Mouse (Mus musculus): ENCODE results near the gene Plxnc1.

The Plxnc1 gene

DNA sequence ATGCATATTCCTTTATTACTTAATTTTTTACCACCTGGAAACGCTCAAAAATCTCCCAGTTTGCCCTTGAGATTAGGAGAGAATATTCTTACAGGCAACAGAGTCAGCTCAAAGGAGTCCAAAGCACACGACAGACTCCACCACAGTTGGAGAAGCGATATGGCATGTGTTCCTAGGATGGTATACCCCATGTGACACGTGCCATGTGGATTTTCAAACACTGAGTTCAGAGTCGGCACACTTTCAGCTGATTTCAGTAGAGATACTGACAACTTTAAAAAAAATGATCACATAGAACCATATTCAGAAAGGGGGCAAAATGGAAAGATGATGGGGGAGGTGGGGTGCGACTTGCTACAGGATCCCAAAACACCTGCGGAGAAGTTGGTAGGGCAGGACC is 26.0 kb downstream of the Plxnc1 start:
- no peak for DNase-seq

DNA sequence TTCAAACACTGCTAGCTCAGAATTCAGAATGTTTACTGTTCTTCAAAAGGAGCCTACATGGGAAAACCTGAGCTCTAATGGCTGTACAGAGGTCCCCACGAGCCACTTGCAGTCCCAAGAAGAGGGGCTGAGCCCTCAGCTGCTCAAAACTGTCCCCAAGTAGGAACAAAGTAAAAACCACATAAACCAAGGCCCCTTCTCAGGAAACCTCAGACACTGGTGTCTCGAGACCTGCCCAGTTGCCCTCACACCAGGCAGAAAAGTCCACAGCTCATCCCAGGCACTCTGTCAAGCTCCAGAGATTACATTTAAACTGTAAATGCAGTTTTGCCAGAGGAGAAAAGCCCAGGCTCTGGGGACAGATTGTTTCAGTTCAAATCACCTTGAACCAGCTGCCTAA is 26.6 kb downstream of the Plxnc1 start:
- DNase-seq = no peak

DNA sequence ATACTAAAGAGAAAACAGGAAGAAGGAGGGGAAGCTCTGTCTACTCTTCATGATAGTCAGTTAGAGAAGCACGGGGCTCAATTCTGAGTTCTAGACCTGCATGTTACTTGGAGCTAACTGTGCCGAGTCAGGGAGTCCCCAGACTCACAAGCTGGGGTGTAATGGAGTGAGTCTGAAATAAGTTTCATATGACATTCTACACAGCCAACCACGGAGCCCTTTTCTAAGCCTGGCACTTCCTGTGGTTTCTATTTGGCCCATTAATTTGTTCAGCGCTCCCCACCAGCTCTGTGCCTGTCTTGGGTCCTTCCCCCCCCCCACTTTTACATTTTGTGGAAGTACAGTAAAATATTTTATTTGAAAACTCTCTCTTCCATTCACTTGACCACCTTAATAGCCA is 27.3 kb downstream of the Plxnc1 start:
- no peak for DNase-seq

DNA sequence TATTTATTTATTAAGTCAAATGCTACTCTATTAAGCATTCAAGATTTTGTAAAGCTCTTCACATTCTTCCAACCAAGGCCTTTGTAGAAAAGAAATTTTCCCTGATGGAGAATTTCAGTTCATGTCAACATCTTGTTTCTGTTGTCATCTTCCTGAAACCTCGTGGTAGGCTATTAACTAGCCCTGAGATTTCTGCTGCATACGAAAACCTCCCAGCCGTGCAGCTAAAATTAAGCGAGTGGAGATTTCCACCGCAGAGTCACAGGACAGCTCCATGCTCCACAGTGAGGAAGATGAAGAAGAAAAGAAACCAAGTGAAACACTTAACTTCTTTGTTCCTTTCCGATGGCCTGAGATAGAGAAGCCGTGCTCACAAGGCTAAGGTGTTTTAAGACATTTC is 28.0 kb downstream of the Plxnc1 start:
- no peak for DNase-seq

DNA sequence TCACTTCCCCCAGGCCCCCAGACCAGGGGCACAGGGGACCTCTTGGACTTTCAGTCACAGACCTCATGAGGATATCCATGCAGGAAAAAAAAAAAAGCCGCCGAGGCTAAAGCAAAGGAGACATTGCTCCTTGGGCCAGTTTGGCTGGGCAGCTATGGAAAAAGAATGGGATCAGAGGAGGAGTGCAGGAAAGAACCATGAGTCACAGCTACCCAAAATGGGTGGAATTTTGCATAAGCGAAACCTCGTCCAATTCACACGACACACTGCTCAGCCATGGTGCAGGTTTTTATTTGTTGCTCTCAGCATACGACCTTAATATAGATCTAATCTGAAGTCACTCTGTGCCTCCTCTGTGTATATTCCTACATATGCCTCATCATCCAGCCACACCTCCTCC is 28.9 kb downstream of the Plxnc1 start:
- no peak for DNase-seq

DNA sequence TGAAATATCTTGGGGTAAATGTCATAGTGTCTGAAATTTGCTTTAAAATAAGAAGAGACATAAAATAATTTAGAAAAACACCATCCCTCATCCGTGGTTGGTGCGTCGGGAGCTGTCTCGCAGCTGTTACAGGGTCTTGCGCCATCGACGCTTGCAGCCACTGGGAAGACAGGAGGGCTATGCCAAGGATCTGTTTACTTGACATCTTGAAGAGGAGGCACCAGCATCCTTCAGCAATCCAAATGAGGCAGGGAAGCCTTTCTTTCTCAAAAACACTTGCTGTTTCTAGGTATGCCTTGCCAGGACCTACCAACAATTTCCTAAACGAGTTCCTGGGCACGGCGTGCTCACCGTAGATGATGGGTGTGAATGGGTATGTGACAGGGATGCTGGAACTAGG is 30.6 kb downstream of the Plxnc1 start:
- no peak for DNase-seq

DNA sequence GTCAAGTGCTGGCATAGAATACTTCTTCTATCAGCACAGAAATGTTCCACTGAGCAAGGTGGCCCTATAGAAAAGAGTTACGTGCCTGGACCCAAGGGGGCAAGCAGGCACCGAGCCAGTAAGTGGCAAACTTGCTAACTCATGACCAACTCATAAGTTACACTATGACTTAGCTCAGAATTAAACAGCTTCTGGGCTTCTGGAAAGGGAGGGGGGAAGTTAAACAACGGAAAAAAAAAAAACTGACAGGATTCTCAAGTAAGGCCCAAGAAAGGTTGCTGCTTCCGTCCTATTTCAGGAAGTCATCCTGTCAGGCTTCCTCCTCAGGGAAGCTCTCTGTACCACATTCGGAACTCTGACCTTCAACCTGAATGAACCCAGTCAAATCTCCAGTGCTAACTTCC is 31.3 kb downstream of the Plxnc1 start:
- DNase-seq = no peak

DNA sequence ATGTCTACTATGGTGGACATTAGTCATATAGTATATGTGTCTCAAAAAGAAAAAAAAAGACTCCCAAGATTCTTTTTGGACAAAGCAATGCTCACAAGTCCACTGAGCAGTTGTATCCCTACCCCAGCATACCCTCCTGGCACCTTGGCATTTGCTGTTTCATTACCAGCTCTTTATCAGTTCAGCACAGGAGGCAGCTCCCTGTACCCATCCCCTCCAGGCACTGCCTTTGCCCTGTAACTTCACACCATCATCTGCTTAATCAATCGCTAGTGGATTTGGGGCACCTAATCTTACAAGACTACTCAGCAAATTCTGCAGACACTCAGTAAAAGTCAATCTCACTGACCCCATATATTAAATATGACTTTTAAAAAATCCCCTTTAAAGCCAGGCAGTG is 32.1 kb downstream of the Plxnc1 start:
- DNase-seq = no peak

DNA sequence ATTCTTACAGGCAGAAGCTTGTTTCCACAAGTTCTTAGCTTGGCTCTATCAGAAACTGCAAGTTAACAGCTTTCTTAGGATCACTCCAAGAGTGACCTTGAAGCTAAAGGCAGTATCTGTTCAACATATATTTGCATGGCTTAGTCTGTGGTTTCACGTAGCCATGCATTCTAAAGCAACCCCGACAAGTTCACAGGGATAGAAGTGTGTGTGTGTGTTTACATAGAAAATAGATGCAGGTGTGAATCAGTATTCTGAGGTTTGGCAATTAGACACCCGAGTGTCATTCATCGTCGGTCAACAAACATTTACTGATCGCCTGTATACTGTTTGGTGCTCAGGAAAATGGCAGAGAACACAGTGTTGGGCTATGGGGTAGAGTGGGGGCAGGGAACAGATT is 33.5 kb downstream of the Plxnc1 start:
- DNase-seq = no peak

DNA sequence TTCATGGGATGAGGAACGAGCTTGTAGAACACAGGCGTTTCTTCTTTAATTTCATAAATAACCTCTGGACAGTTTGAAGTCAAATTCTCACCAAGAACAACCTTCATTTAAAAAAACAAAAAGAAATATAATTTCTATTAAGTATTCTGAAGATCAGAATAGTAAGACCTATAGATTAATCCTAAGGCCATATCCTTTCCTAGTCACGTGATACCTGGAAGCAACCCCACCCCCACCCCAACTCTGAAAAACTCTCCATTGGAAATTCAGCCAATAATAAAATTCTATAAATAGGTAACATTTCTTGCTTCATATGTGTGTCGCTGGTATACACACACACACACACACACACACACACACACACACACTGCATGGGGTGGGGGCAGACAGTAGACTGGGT is 34.1 kb downstream of the Plxnc1 start:
- no peak for DNase-seq

DNA sequence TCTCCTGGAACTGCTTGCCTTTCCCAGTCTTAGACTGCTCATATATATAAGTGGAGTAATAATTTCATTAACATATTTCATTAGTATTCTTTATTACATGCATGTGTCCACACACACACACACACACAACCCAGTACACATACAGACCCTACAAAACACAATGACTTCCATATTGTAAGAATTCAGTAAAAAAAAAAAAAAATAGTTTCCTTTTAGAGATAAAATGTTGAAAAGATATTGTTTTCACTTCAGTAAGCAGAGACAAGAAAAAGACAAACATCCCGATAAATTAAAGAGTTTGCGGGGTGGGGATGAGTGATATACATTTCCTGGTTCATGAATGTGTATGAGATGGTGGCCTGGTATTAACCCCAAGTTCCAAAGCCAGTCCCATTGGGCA is 34.8 kb downstream of the Plxnc1 start:
- DNase-seq = no peak

DNA sequence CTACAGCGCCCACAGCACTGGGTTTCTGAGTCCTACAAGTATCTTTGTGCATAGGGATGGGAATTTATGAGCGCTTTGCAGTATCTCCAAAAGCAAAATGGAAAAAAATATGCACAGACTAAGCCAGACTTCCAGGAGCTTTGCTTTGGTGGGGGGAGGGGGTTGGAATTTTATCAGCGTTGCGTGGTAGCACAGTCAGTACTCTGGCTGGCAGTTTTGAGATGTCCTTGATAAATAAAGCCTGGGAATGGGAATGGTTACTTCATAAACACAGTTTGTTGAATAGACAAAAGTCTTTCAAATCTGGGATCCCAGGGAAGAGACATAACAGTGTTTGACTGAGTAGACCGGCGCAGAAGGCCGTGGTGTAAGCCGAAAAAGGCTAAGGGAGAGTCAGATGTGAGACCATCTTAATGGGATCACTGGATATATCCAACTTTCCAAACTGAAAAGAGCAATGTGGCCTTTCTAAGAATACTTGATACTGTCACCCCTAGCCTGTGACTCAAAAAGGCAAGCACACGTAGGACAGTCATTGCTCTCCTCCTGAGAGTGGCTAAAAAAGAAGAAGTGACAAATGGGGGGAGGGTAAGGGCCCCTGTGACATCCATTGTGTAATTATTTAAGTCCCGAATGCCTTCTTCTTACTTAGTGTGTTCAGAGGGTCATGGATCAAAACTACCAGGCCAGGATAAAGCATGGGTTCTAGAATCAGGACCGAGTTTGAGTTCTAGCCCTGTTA is 35.5 kb downstream of the Plxnc1 start:
- DNase-seq = no peak

DNA sequence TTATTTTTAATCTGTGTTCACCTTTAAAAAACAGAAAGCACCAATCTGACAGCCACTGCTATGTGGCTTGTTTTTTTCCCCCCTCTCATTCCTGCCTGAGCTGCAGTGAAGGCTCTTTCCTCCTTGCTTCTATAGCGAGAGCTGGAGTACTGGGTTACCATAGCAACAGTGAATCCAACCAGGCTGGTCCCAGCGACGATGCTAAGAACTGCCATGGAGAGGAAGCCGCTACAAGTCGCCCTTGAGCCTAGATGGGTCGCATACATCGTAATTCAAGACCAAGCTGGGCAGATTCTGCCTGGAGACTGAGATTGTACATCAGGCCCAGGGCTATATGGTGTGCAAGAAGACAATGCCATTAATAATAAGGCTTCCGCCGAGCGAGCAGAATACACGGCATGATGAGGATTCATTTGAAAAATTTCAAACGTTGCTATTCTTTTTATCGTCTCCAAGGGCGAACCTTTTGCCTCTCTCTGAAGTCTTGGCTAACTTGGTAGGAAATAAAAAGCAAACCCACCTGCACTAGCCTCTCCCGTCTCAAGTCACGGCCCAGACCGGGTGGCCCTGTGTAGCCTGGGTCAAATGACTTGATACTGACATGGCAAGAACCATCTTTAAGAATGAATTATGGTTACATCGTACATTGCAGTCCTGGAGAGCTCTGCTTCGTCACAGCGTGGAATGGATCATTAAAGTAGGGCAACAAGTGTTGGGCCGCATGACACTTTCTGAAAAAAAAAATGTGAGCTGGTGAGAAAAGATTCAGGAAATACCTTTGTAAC is 38.8 kb downstream of the Plxnc1 start:
- peak; percentile 47 for DNase-seq

DNA sequence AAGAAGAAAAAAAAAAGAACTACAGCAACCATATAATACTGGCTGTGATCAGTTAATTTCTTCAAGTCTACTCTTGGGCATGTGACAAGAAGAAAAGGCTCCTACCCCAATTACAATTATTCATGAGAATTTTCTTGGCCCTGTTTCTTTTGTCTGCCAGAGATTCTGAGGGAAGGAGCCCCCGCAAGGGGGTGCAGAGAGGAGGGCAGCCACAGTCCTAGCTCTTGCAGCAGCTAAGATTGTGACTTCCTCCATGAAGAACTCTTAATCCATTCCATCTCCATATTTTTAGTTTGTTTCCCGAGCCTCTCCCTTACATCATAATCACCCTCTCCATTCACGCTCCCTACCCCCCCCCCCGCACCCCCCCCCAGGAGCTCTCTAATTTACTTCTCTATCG is 39.4 kb downstream of the Plxnc1 start:
- DNase-seq = no peak

DNA sequence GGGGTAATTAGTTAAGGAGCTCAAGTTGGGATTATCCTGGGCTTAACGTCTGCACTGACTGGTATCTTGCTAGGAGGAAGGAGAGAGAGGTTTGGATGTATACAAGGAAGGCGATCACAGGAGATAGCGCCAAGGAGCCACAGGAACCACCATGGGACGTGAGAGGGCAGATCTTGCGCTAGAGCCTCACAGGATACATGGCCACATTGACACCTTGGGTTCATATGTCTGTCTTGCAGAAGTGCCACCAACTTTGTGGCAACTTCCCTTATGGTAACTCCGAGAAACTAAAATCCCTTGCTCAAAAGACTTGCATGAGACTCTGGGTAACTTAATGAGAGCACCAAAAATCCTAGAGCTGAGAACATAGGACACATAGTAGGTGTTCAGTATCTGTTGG is 47.7 kb downstream of the Plxnc1 start:
- DNase-seq = no peak

DNA sequence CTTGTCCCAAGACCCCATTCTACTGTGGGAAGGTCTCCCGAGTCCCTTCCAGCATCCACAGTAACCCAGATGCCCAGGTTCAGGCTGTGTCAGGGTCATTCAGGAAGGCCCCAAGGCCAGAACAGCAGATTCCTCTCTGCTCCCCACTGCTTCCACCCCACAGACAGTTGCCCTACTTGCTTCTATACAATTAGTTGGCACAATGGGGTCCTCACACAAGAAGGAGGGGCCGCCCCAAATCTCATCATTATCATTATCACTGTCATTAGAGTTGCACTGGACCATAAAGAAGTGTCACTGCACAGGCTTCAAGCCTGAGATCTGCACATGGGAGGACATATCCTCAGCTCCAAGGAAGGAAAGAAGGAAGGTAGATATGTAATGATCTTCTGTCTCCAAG is 48.3 kb downstream of the Plxnc1 start:
- DNase-seq = no peak

DNA sequence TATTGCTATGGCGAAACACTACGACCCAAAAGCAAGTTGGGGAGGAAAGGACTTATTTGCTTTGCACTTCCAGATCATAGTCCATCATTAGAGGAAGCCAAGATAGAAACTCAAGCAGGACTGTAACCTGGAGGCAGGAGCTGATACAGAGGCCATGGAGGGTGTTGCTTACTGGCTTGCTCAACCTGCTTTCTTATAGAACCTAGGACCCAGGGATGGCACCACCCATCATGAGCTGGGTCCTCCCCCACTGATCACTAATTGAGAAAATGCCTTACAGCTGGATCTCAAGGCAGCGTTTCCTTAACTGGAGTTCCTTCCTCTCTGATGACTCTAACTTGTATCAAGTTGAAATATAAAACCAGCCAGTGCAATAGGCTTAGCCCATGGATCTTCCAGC is 48.8 kb downstream of the Plxnc1 start:
- no peak for DNase-seq

DNA sequence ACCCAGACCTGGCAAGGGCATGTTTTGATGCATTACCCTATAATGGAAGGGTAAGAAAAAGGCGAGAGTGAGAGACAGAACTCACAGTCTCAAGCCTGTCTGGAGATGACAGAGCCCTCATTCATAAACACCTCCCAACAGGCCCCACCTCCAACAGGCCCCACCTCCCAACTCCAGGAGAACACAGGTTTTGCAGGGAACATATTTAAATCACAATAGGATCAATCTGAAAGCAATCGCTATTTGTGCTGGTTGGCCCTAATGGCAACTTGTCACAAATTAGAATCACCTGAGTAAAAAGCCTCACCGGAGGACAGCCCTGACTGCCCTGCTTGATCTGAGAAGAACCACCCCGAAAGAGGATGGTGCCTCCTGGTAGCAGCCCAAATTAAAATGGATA is 54.9 kb downstream of the Plxnc1 start:
- no peak for DNase-seq

DNA sequence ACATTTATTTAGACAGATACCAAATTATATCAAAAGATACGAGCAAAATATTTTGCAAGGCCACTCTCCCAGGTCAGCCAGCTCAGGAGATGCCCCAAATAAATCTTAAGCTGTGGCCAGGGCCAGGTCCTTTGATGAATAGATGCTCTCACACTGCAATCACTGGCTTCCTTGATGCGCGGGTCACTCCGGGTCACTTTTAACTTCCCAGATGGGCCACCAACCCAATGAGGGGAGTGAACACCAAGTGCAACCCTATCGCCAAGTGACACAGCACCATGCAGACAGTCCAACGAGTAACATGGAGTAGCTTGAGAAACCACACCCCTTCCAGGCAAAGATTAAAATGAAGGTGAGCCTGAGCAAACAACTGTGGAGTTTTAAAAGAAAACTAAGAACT is 61.4 kb downstream of the Plxnc1 start:
- DNase-seq = no peak

DNA sequence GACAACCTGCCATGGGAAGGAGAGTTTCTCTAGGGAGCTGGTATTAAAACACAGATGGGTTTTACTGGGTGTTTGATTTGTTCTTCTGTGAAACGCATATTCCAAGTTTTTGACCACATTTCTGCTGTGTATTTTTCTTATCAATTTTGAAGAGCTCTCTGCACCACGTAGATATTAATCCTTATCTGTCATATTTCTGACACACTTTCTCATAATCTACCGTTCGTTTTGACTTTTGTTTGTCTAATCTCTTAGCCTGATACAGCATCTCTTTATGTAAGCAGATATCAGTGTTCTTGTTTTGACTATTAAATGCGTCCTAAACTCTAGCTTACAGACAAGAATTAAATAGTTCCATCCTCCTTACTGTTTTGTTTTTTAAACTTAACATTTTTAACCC is 73.1 kb downstream of the Plxnc1 start:
- DNase-seq = no peak

DNA sequence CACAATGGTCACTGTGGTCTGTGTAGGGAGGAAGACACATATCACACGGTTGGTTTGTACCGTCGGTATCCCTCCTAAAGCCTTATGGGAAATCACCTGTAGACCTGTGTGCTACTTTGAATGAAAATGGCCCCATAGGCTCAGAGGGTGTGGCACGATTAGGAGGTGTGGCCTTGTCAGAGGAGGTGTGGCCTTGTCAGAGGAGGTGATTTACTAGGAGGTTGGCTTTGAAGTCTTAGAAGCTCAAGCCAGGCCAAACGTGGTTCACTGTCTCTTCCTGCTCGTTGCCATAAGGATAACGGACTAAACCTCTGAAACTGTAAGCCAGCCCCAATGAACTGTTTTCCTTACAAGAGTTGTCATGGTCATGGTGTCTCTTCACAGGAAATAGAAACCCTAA is 73.5 kb downstream of the Plxnc1 start:
- no peak for DNase-seq

DNA sequence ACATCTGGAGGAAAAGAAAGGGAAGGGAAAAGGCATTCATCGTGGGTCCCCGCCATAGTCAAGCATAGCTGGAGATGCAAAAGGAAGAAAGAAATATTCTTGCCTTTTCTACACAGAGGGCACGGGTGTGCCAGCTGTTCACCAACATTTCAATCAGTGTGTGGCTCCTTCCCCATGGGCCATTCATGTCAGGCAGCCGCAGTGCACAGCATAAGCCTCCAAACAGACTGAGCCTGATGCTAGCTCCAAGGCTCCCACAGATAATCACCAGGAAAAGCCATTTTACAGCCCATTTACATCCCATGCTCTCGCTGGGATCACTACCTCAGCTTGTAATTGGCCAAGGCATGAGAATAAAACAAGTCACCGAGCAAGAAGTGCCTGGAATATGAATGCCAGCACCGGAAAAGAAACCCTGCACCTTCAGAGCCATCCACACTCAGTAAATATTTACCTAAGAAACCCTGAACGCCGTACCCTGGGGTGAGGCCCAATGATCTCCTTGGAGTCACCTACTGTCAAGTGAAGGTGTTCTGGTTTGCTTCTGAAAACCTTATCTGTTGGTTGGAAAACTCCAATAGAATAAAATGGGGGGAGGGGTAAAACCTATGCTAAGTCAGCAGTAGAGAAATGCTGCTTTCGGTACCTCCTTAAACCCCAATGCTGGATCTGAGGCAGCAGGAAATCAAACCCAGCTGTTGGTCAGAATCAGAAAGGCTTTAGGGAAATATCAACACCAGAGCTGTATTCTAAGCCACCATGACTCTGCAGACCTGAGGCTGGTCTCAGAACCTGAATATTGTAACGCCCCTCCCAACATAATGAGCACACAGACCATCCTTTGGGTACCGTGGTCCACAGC is 77.4 kb downstream of the Plxnc1 start:
- DNase-seq = no peak

DNA sequence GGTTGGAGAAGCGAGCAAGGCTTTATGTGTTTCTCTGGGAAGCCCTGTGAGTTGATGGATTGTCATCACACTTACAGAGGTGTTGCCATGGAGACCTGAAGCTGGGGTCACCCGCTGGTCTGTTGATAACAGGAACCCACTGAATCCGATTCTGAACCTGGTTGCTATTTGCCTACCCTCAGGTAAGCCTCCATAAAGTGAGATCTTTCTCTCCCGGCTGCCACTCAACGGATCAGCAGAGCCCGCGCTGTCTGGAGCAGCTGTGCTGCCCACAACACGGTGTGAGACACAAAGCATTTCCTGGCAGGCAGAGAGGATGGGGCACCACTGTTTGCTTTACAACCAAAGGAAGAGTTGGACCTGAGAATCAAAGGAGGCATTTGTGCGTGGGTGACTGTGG is 79.4 kb downstream of the Plxnc1 start:
- DNase-seq = no peak

Measured in cerebellum, adult 8-10 months (tissue).